Mouse (Mus musculus) testis, postnatal 10 days (tissue): ENCODE results near the gene 4931422A03Rik.
"Not testable (repeated sequence)": the region's sequence is repeated elsewhere in the genome, so short reads cannot be mapped to it uniquely, and the experiment has no call there.

Experiments
- DNase-seq: peaks from one replicate; pipeline ENCODE4 v3.0.0; 2021; ENCODE audit warnings: low spot score

4931422A03Rik gene

GRCm38 (mm10) chr2:104028139-104028723, at the start of gene 4931422A03Rik:
Gene 4931422A03Rik (minus strand): TSS chr2:104028361.
- no peak for DNase-seq

- DNase-seq = peak; percentile 78
These were observed 41.6 kb upstream of the 4931422A03Rik start, which contains the start of gene Cd59b for GRCm38 (mm10) chr2:104069704-104070185. Gene Cd59b (plus strand): TSS chr2:104069849.

- DNase-seq = not testable (repeated sequence)
These were observed 40.3 kb upstream of the 4931422A03Rik start, which contains the start of gene Gm10799 for GRCm38 (mm10) chr2:104068450-104068849. Gene Gm10799 (minus strand): TSS chr2:104068550.

GRCm38 (mm10) chr2:104065526-104065925, 37.4 kb upstream of the 4931422A03Rik start, which contains the start of gene Gm10912:
Gene Gm10912 (plus strand): TSS chr2:104065826.
- DNase-seq = not testable (repeated sequence)

- DNase-seq = no peak
These were observed 36.0 kb upstream of the 4931422A03Rik start for GRCm38 (mm10) chr2:104064152-104064551.

- no peak for DNase-seq
These were observed 34.5 kb upstream of the 4931422A03Rik start for GRCm38 (mm10) chr2:104062665-104063064.

- DNase-seq = no peak
These were observed 32.8 kb upstream of the 4931422A03Rik start for GRCm38 (mm10) chr2:104060996-104061395.

- no peak for DNase-seq
These were observed 31.6 kb upstream of the 4931422A03Rik start for GRCm38 (mm10) chr2:104059786-104060185.

GRCm38 (mm10) chr2:104058954-104059353, 30.8 kb upstream of the 4931422A03Rik start:
- DNase-seq = no peak

GRCm38 (mm10) chr2:104058381-104058780, 30.2 kb upstream of the 4931422A03Rik start:
- no peak for DNase-seq

GRCm38 (mm10) chr2:104044479-104045080, 16.4 kb upstream of the 4931422A03Rik start:
- DNase-seq = no peak

- no peak for DNase-seq
These were observed 15.7 kb upstream of the 4931422A03Rik start for GRCm38 (mm10) chr2:104043624-104044478.

- DNase-seq = no peak
These were observed 14.6 kb upstream of the 4931422A03Rik start for GRCm38 (mm10) chr2:104042766-104043165.

GRCm38 (mm10) chr2:104041632-104042031, 13.5 kb upstream of the 4931422A03Rik start:
- no peak for DNase-seq

GRCm38 (mm10) chr2:104038236-104038635, 10.1 kb upstream of the 4931422A03Rik start:
- DNase-seq = no peak

GRCm38 (mm10) chr2:104036316-104036715, 8.2 kb upstream of the 4931422A03Rik start:
- no peak for DNase-seq

GRCm38 (mm10) chr2:104035595-104035994, 7.4 kb upstream of the 4931422A03Rik start:
- no peak for DNase-seq

- DNase-seq = peak; percentile 69
These were observed 6.8 kb upstream of the 4931422A03Rik start for GRCm38 (mm10) chr2:104034832-104035472.

GRCm38 (mm10) chr2:104032056-104032455, 3.9 kb upstream of the 4931422A03Rik start:
- DNase-seq = no peak

- DNase-seq = no peak
These were observed 2.2 kb upstream of the 4931422A03Rik start for GRCm38 (mm10) chr2:104030381-104030780.

GRCm38 (mm10) chr2:104029074-104029473, 913 bp upstream of the 4931422A03Rik start:
- no peak for DNase-seq
